In the genomic region with DNA sequence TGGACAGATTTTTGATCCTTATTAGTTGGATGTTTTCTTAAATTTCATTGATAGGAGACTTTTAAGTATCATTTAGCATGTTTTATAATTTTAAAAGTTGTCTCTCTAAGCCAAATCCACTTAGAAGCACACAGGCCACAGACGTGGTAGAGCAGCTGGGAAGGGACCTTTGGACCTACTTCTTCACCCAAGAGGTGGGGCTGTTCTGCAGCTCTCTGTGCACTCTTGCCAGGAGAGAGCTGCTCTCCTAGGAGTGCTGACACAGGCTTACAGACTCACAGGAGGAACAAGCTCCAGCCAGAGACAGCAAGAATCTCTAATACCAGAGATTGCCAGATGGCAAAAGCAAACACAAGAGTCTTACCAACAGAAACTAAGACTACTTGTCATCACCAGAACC, we compare ENCODE assay signal across 27 mouse cellular contexts.
DNase-seq lines count a peak whose midpoint lies in the region; ATAC-seq and TF ChIP-seq lines count a peak whose summit lies in the region.
"Had no signal": no experiment of that assay in that cellular context is flagged by ENCODE, and none has a peak within 500 bp of the region (broad histone marks: within the 10 kb centered on the region; RNA-seq: fewer than 3 reads in every experiment).

No protein-coding gene starts in this region.

- H3K9me3 ChIP-seq in liver, embryonic 11.5 days (ENCODE audit: control insufficient read depth, low read length): no peaks in the 10 kb centered on the region
- H3K9me3 ChIP-seq: embryonic facial prominence, embryonic 10.5 days; embryonic facial prominence, embryonic 15.5 days; forebrain, embryonic 12.5 days; hindbrain, embryonic 12.5 days; limb, embryonic 12.5 days; liver, embryonic 12.5 days; megakaryocyte, embryonic 14.5 days; midbrain, embryonic 13.5 days had no signal

- TF ChIP-seq CTCF in gastrocnemius, adult 2 months (IDR thresholded peaks at IDR 0.05): no peak
- TF ChIP-seq CTCF in liver, adult 2 months (IDR thresholded peaks at IDR 0.05; ENCODE audit: low read depth, low read length): no peak

- WGBS in liver, adult 2 months: 24% methylated on average over 1 of the region's 1 CpGs
- 56% methylated on average over 1 of the region's 1 CpGs for WGBS in liver, embryonic 11.5 days

- TF ChIP-seq POLR2A in liver, adult 2 months (IDR thresholded peaks at IDR 0.05; ENCODE audit: extremely low read depth, insufficient read depth, low read length): no peak

- H3K36me3 ChIP-seq in liver, adult 2 months (ENCODE audit: control insufficient read depth, insufficient read depth, low read length): no peaks in the 10 kb centered on the region
- H3K36me3 ChIP-seq in liver, embryonic 11.5 days (ENCODE audit: control insufficient read depth, insufficient read depth, low read length): no peaks in the 10 kb centered on the region
- H3K36me3 ChIP-seq: embryonic facial prominence, embryonic 10.5 days; embryonic facial prominence, embryonic 15.5 days; forebrain, embryonic 12.5 days; hindbrain, embryonic 12.5 days; limb, embryonic 12.5 days; liver, embryonic 12.5 days; midbrain, embryonic 13.5 days; neural tube, embryonic 13.5 days had no signal

- no peak for ATAC-seq in liver, embryonic 11.5 days (replicated peaks; ENCODE audit: low FRiP score)
- ATAC-seq: CD4-positive, CD25-positive, alpha-beta regulatory T cell, adult 4 months; hindbrain, postnatal 0 days; intestine, postnatal 0 days; liver, embryonic 12.5 days; liver, postnatal 0 days; midbrain, embryonic 13.5 days had no signal

- H3K79me2 ChIP-seq in liver, adult 2 months (ENCODE audit: control insufficient read depth, insufficient read depth, low read length): no peaks in the 10 kb centered on the region

- peak; percentile 11 for DNase-seq in gastrocnemius, adult 2 months
- no peak for DNase-seq in gastrocnemius, adult 18-20 months (ENCODE audit: low spot score)
- peak; percentile 77 for DNase-seq in liver, adult 2 months (ENCODE audit: extremely low read depth, low read depth, low spot score)
- no peak for DNase-seq in liver, embryonic 11.5 days (ENCODE audit: low spot score)
- peak; percentile 31 to 70 for DNase-seq in kidney, postnatal 25 days
- DNase-seq in embryo, embryonic 9.5 days (ENCODE audit: extremely low spot score): no peak
- no peak for DNase-seq in T-cell, adult 2 months (ENCODE audit: low spot score)
- DNase-seq: cerebellum, adult 2 months; gastrocnemius, postnatal 36 days; heart, adult 18-20 months; heart, postnatal 36 days; liver, postnatal 0 days; lung, postnatal 4 days; right cerebral cortex, postnatal 4 days had no signal

- H3K27ac ChIP-seq in gastrocnemius, adult 2 months: no peak overlapping the region
- no peak overlapping the region for H3K27ac ChIP-seq in liver, adult 2 months (replicated peaks; ENCODE audit: insufficient read depth, low read depth, low read length)
- no peak overlapping the region for H3K27ac ChIP-seq in liver, embryonic 11.5 days (ENCODE audit: low read depth, low read length)
- H3K27ac ChIP-seq: embryonic facial prominence, embryonic 10.5 days; embryonic facial prominence, embryonic 15.5 days; forebrain, embryonic 12.5 days; hindbrain, embryonic 12.5 days; hindbrain, postnatal 0 days; limb, embryonic 12.5 days; liver, embryonic 12.5 days; midbrain, embryonic 13.5 days; neural tube, embryonic 13.5 days had no signal

- no peak overlapping the region for H3K4me3 ChIP-seq in gastrocnemius, adult 2 months
- no peak overlapping the region for H3K4me3 ChIP-seq in liver, adult 2 months (ENCODE audit: insufficient read depth, low read depth, low read length)
- H3K4me3 ChIP-seq in liver, embryonic 11.5 days (ENCODE audit: low read depth, low read length): no peak overlapping the region
- H3K4me3 ChIP-seq: embryonic facial prominence, embryonic 10.5 days; embryonic facial prominence, embryonic 15.5 days; forebrain, embryonic 12.5 days; hindbrain, embryonic 12.5 days; limb, embryonic 12.5 days; liver, embryonic 12.5 days; megakaryocyte, embryonic 14.5 days; midbrain, embryonic 13.5 days; neural tube, embryonic 13.5 days had no signal

- no peak overlapping the region for H3K9ac ChIP-seq in liver, adult 2 months (ENCODE audit: low read depth, low read length)
- H3K9ac ChIP-seq in liver, embryonic 11.5 days (ENCODE audit: low read depth, low read length): no peak overlapping the region
- H3K9ac ChIP-seq: embryonic facial prominence, embryonic 15.5 days; forebrain, embryonic 12.5 days; hindbrain, embryonic 12.5 days; limb, embryonic 12.5 days; liver, embryonic 12.5 days; liver, postnatal 0 days; midbrain, embryonic 13.5 days; neural tube, embryonic 13.5 days had no signal

- intact Hi-C loops in gastrocnemius, adult 2 months (cut with DNase I): no loop called here

- H3K27me3 ChIP-seq in liver, adult 2 months (ENCODE audit: control insufficient read depth, insufficient read depth, low read length): no peaks in the 10 kb centered on the region
- no peaks in the 10 kb centered on the region for H3K27me3 ChIP-seq in liver, embryonic 11.5 days (replicated peaks; ENCODE audit: control insufficient read depth, insufficient read depth, low read length)
- H3K27me3 ChIP-seq: embryonic facial prominence, embryonic 15.5 days; forebrain, embryonic 12.5 days; hindbrain, embryonic 12.5 days; limb, embryonic 12.5 days; liver, embryonic 12.5 days; megakaryocyte, embryonic 14.5 days; midbrain, embryonic 13.5 days; neural tube, embryonic 13.5 days had no signal

- no peaks in the 10 kb centered on the region for H3K4me1 ChIP-seq in liver, adult 2 months (ENCODE audit: control insufficient read depth, insufficient read depth, low read length)
- no peaks in the 10 kb centered on the region for H3K4me1 ChIP-seq in liver, embryonic 11.5 days (replicated peaks; ENCODE audit: control insufficient read depth, insufficient read depth, low read length)
- H3K4me1 ChIP-seq: embryonic facial prominence, embryonic 10.5 days; embryonic facial prominence, embryonic 15.5 days; forebrain, embryonic 12.5 days; hindbrain, embryonic 12.5 days; limb, embryonic 12.5 days; liver, embryonic 12.5 days; megakaryocyte, embryonic 14.5 days; midbrain, embryonic 13.5 days; neural tube, embryonic 13.5 days had no signal

- no peak overlapping the region for H3K4me2 ChIP-seq in liver, embryonic 11.5 days
- H3K4me2 ChIP-seq: embryonic facial prominence, embryonic 15.5 days; forebrain, embryonic 12.5 days; heart, embryonic 11.5 days; hindbrain, embryonic 12.5 days; limb, embryonic 12.5 days; liver, embryonic 12.5 days; midbrain, embryonic 13.5 days; neural tube, embryonic 13.5 days had no signal

Comparison
In these comparisons a context has a peak if more than half of its experiments do, and no peak if none do; other contexts are left out.
1. DNase-seq: peak in gastrocnemius, adult 2 months (single experiment), liver, adult 2 months (single experiment) and kidney, postnatal 25 days (2 of 2); none in gastrocnemius, adult 18-20 months (single experiment), liver, embryonic 11.5 days (single experiment), embryo, embryonic 9.5 days (single experiment) and T-cell, adult 2 months (single experiment).